Mouse (Mus musculus) R1 (cell line): ENCODE measurements around the gene Pou3f1.

Source experiments
- DNase-seq: peaks from one replicate; pipeline ENCODE4 v3.0.0-alpha.2; 2018; ENCODE audit warnings: low read depth, low spot score

Gene Pou3f1

DNA sequence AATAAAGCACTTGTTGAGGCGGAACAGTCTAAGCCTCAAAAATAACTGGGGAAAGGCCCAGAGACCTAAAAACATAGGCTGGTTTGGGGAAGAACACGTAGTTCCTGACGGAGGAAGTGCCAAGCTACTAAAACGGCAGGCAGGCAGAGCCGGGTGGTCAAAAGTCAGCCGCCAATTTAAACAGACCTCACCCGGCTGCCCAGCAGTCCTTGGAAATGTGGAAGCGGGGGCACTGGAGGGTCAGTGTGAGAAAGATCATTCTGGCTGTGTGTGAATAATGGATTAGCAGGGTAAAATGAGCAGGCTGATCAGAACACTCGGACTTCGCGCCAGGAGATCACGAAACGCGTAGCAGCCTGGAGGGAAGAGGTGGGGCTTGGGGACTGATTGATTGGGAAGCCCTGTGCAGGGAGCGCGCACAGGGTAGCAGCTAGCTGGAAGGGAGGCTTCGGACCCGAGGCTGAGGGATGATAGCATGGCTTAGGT, 53.4 kb downstream of the Pou3f1 start:
- peak; percentile 82 for DNase-seq
